Mouse (Mus musculus) hindbrain, embryonic 11.5 days (tissue): ENCODE data around the gene Cnot11. TPM values are rescaled to one million over a fixed set of nuclear protein-coding genes. Genes with fewer than 3 reads are reported as not detected.

Source experiments
- polyA plus RNA-seq: library from polyadenylated mRNA; unstranded; fragments of >200 nt; fragmentation: Nextera tagmentation; extraction: Ambion mirVana; gene quantifications from 2 replicates; pipeline ENCODE4 v1.2.1, GENCODE M21; 2014

Cnot11 gene
- polyA plus RNA-seq, 1 experiment from 2014 or later = 29.6 TPM

Other genes with a start within 250 kb of the Cnot11 start
- 426 and 434 TPM in 2 replicates for gene Rpl31, start 167.2 kb upstream of the Cnot11 start, polyA plus RNA-seq
- gene Tbc1d8, start 56.2 kb upstream of the Cnot11 start, polyA plus RNA-seq = 5.3 and 6.5 TPM in 2 replicates
- 31.5 and 32.9 TPM in 2 replicates for gene Rnf149, start 42.4 kb downstream of the Cnot11 start, polyA plus RNA-seq
- gene Creg2, start 116.5 kb downstream of the Cnot11 start, polyA plus RNA-seq = 0.80 and 0.96 TPM in 2 replicates
- 0.31 and 0.42 TPM in 2 replicates for gene Rfx8, start 186.0 kb downstream of the Cnot11 start, polyA plus RNA-seq